Mouse (Mus musculus) kidney, embryonic 14.5 days (tissue): Measurements from ENCODE around the gene Fgfr4. TPM values are rescaled to one million over a fixed set of nuclear protein-coding genes. Genes with fewer than 3 reads are reported as not detected.
"Not testable (repeated sequence)": the region's sequence is repeated elsewhere in the genome, so short reads cannot be mapped to it uniquely, and the experiment has no call there.

ENCODE experiments used
- ATAC-seq: fragments of 200-750 bp; cut with Nextera tagmentation; 2 replicates; pipeline ENCODE4 v1.8.0; 2017; ENCODE audit warnings: moderate number of reproducible peaks, mild to moderate bottlenecking, moderate TSS enrichment, moderate library complexity; ENCODE audit not compliant: low FRiP score, low TSS enrichment
- H3K27ac ChIP-seq: fragments of 300-500 bp; sonication (generic); 2 replicates; pipeline ENCODE4 v1.5.1; 2014; ENCODE audit warnings: low read depth, mild to moderate bottlenecking, low read length, moderate library complexity, mixed read lengths
- H3K27me3 ChIP-seq: fragments of 300-500 bp; sonication (generic); 2 replicates; pipeline ENCODE4 v1.6.1; 2014; ENCODE audit warnings: mild to moderate bottlenecking, low read length; ENCODE audit not compliant: control insufficient read depth, insufficient read depth
- H3K36me3 ChIP-seq: fragments of 300-500 bp; sonication (generic); 2 replicates; pipeline ENCODE4 v1.6.1; 2014; ENCODE audit warnings: low read length, mixed read lengths; ENCODE audit not compliant: control insufficient read depth, insufficient read depth
- H3K4me1 ChIP-seq: fragments of 300-500 bp; sonication (generic); 2 replicates; pipeline ENCODE4 v1.6.1; 2014; ENCODE audit warnings: low read length, mixed read lengths; ENCODE audit not compliant: control insufficient read depth, insufficient read depth
- H3K4me2 ChIP-seq: fragments of 300-500 bp; sonication (generic); replicated peaks from 2 replicates; pipeline ENCODE4 v1.6.1; 2014; ENCODE audit warnings: low read depth, mild to moderate bottlenecking, low read length
- H3K4me3 ChIP-seq: fragments of 300-500 bp; sonication (generic); 2 replicates; pipeline ENCODE4 v1.5.1; 2014; ENCODE audit warnings: mild to moderate bottlenecking, low read length
- H3K9ac ChIP-seq: fragments of 300-500 bp; sonication (generic); 2 replicates; pipeline ENCODE4 v1.6.1; 2014; ENCODE audit warnings: low read depth, mild to moderate bottlenecking, low read length, moderate library complexity
- H3K9me3 ChIP-seq: fragments of 300-500 bp; sonication (generic); 2 replicates; pipeline ENCODE4 v1.6.1; 2016; ENCODE audit warnings: low read length; ENCODE audit not compliant: control insufficient read depth
- WGBS: fragments of 180-500 bp; shearing (Covaris S2); extraction: QIAGEN DNeasy Blood & Tissue Kit; methylation state at CpG from one replicate; pipeline ENCODE4 v1.1.7; 2014; 5-methylcytosine and 5-hydroxymethylcytosine counted together
- polyA plus RNA-seq: library from polyadenylated mRNA; unstranded; fragments of >200 nt; fragmentation: Nextera tagmentation; extraction: Ambion mirVana; gene quantifications from 2 replicates; pipeline ENCODE4 v1.2.1, GENCODE M21; 2014

Gene Fgfr4
- polyA plus RNA-seq, 1 experiment from 2014 or later = 14.9 TPM

- no peak overlapping the region for H3K27ac ChIP-seq
- no peak overlapping the region for H3K4me3 ChIP-seq
- no peaks in the 10 kb centered on the region for H3K4me1 ChIP-seq
- no peaks in the 10 kb centered on the region for H3K27me3 ChIP-seq
- ATAC-seq = no peak
- H3K9ac ChIP-seq = no peak overlapping the region
- WGBS = 89% methylated on average over 3 of the region's 3 CpGs
- H3K4me2 ChIP-seq = no peak overlapping the region
- no peaks in the 10 kb centered on the region for H3K9me3 ChIP-seq
- H3K36me3 ChIP-seq = no peaks in the 10 kb centered on the region
Measured at GRCm38 (mm10) chr13:55179591-55179990, 27.2 kb downstream of the Fgfr4 start.

GRCm38 (mm10) chr13:55181786-55182172 is 29.3 kb downstream of the Fgfr4 start:
- Histone ChIP-seq H3K4me3 (peak overlapping the region; percentile 37; the same call in 1 of the 2 replicates), H3K4me1 (no peaks in the 10 kb centered on the region), H3K36me3 (no peaks in the 10 kb centered on the region), H3K9ac (0 out of 2 replicates have a peak overlapping the region, but pooled peaks have one; percentile 51), H3K27ac (no peak overlapping the region), H3K4me2 (peak overlapping the region; percentile 52), H3K9me3 (no peaks in the 10 kb centered on the region), H3K27me3 (no peaks in the 10 kb centered on the region)
- no peak for ATAC-seq
- 78% methylated on average over 2 of the region's 2 CpGs for WGBS

- no peaks in the 10 kb centered on the region for H3K4me1 ChIP-seq
- H3K9me3 ChIP-seq = no peaks in the 10 kb centered on the region
- no peaks in the 10 kb centered on the region for H3K36me3 ChIP-seq
- peak; percentile 91 for ATAC-seq
- peak overlapping the region; percentile 37 for H3K4me3 ChIP-seq
- WGBS = 2% methylated on average over 23 of the region's 23 CpGs
- H3K27me3 ChIP-seq = no peaks in the 10 kb centered on the region
- H3K9ac ChIP-seq = peak overlapping the region; percentile 51
- H3K27ac ChIP-seq = peak overlapping the region; percentile 83
- H3K4me2 ChIP-seq = peak overlapping the region; percentile 52
Measured at GRCm38 (mm10) chr13:55182173-55182894, 29.9 kb downstream of the Fgfr4 start.

GRCm38 (mm10) chr13:55183382-55183781 is 30.9 kb downstream of the Fgfr4 start:
- no peaks in the 10 kb centered on the region for H3K9me3 ChIP-seq
- no peak overlapping the region for H3K27ac ChIP-seq
- H3K4me1 ChIP-seq = no peaks in the 10 kb centered on the region
- no peaks in the 10 kb centered on the region for H3K27me3 ChIP-seq
- ATAC-seq = no peak
- no peak overlapping the region for H3K4me2 ChIP-seq
- H3K36me3 ChIP-seq = no peaks in the 10 kb centered on the region
- no peak overlapping the region for H3K9ac ChIP-seq
- 86% methylated on average over 6 of the region's 6 CpGs for WGBS
- no peak overlapping the region for H3K4me3 ChIP-seq

- not testable (repeated sequence) for H3K4me1 ChIP-seq, H3K27ac ChIP-seq, H3K36me3 ChIP-seq, ATAC-seq, H3K4me3 ChIP-seq, H3K27me3 ChIP-seq, H3K9me3 ChIP-seq, H3K4me2 ChIP-seq, H3K9ac ChIP-seq
- 53% methylated on average over 2 of the region's 9 CpGs for WGBS
Measured at GRCm38 (mm10) chr13:55187062-55187461, 34.6 kb downstream of the Fgfr4 start.

GRCm38 (mm10) chr13:55189531-55190107 is 37.2 kb downstream of the Fgfr4 start:
- Histone ChIP-seq H3K4me2 (peak overlapping the region; percentile 54), H3K27me3 (no peaks in the 10 kb centered on the region), H3K4me3 (peak overlapping the region; percentile 47), H3K27ac (peak overlapping the region; percentile 96), H3K4me1 (peaks cover 6% of the 10 kb centered on the region; the same call in 1 of the 2 replicates), H3K9me3 (no peaks in the 10 kb centered on the region), H3K9ac (peak overlapping the region; percentile 64), H3K36me3 (no peaks in the 10 kb centered on the region)
- ATAC-seq = peak; percentile 56
- WGBS = 2% methylated on average over 12 of the region's 12 CpGs

- Histone ChIP-seq H3K4me1 (peaks cover 6% of the 10 kb centered on the region; the same call in 1 of the 2 replicates), H3K9me3 (no peaks in the 10 kb centered on the region), H3K4me3 (peak overlapping the region; percentile 47), H3K36me3 (no peaks in the 10 kb centered on the region), H3K9ac (peak overlapping the region; percentile 64), H3K27me3 (no peaks in the 10 kb centered on the region), H3K4me2 (peak overlapping the region; percentile 54), H3K27ac (peak overlapping the region; percentile 96)
- ATAC-seq = peak; percentile 98
- WGBS = 2% methylated on average over 34 of the region's 34 CpGs
Measured at GRCm38 (mm10) chr13:55190121-55190868, 37.9 kb downstream of the Fgfr4 start.

- Histone ChIP-seq H3K4me1 (peaks cover 6% of the 10 kb centered on the region; the same call in 1 of the 2 replicates), H3K36me3 (no peaks in the 10 kb centered on the region), H3K4me2 (no peak overlapping the region), H3K4me3 (no peak overlapping the region), H3K9ac (no peak overlapping the region), H3K27ac (no peak overlapping the region), H3K9me3 (no peaks in the 10 kb centered on the region), H3K27me3 (no peaks in the 10 kb centered on the region)
- WGBS = 79% methylated on average over 5 of the region's 5 CpGs
- no peak for ATAC-seq
Measured at GRCm38 (mm10) chr13:55191535-55191934, 39.1 kb downstream of the Fgfr4 start.

GRCm38 (mm10) chr13:55202758-55203157 is 50.3 kb downstream of the Fgfr4 start:
- H3K36me3 ChIP-seq, H3K4me3 ChIP-seq, H3K9ac ChIP-seq, H3K9me3 ChIP-seq, H3K4me1 ChIP-seq, ATAC-seq, H3K4me2 ChIP-seq, H3K27me3 ChIP-seq, H3K27ac ChIP-seq: not testable (repeated sequence)
- WGBS = 88% methylated on average over 4 of the region's 4 CpGs
